Mouse (Mus musculus): ENCODE results near the gene Mrpl54. TPM values are rescaled to one million over a fixed set of nuclear protein-coding genes. Genes with fewer than 3 reads are reported as not detected.

Mrpl54 gene
- not detected in 2 replicates for polyA plus RNA-seq (2012; ENCODE audit: insufficient read depth, insufficient read length, low replicate concordance, missing spikeins)

DNA sequence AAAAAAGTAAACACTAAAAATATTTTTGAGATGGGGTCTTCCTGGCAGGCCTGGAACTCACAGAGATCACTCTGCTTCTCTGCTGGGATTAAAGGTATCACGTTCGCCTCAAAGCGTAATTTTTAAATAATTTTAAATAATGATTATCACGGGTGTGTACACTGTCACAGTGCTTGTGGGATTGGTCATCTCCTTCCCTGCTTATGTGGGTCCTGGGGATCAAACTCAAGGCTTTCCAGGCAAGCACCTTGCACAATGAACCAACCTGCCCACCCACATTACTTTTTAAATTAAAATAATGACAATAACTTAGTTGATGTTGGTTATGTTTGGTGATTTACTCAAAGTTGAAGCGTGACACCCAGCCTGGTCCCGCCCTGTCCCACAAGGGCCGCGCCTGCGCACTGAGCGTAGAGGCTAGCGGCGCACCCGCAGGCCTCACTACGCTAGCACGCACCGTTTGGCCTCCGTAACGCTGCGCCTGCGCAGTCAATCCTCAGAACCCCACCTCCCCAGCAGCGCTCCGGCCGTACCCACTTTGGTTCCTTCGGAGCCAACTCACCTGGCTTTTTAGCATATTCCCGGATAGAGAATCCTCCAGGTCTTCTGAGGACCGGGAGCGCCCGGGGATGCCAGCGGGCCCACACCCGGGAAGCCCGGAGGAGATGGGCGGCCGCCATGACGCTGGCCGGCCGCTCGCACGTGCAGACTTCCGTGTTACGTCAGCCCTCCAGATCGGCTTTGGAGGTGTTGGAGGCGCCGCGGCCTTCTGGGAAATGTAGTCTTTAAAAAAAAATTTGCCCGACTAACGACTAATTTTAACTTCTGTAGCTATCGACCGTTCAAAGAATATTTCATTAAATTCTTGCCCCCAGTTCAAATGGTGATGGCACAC lies at the start of gene Mrpl54, which contains the start of gene Apba3:
TSS of gene Mrpl54 (minus strand) at position 724 of the 895 bp plus-strand sequence.
TSS of gene Apba3 (plus strand) at position 750 of the 895 bp plus-strand sequence.
- TF ChIP-seq CTCF (IDR thresholded peaks at IDR 0.05; ENCODE audit: insufficient read depth, low read depth, low read length) (no peak), POLR2A (IDR thresholded peaks at IDR 0.05; ENCODE audit: insufficient read depth, low read depth, low read length) (peak; percentile 81)
- Histone ChIP-seq H3K4me3 (ENCODE audit: insufficient read depth, low read depth, low read length) (peak within 1 kb of the TSS; percentile 76), H3K27ac (ENCODE audit: insufficient read depth, low read depth, low read length) (peak within 1 kb of the TSS; percentile 64; the same call in 1 of the 2 replicates), H3K4me1 (ENCODE audit: control insufficient read depth, insufficient read depth, low read length) (peaks cover 20% of the 10 kb centered on the region)
- under 1% methylated on average over 48 of the region's 48 CpGs for WGBS

DNA sequence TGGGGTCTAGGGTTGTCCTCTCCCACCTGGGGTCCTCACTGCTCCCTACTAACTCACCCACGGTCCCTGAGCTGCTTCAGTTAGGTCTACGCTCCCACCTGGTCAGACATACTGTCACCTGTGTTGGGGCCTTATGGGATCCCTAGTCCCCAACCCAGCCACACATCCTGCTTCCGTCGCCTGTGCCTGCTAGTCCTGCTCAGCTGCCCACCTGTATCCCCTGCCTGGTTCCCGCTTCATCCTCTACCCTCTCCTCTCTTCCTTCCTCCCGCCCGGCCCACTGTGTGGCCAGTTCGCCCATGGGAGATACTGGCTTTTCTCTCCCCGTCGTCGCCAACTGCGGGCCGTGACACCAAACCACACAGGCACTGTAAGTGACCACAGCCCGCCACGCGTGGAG lies 48.9 kb upstream of the Mrpl54 start:
- no peak overlapping the region for H3K27ac ChIP-seq (ENCODE audit: insufficient read depth, low read depth, low read length)
- H3K4me1 ChIP-seq (ENCODE audit: control insufficient read depth, insufficient read depth, low read length), result peaks cover 19% of the 10 kb centered on the region
- WGBS, result 93% methylated on average over 16 of the region's 16 CpGs
- H3K4me3 ChIP-seq (ENCODE audit: insufficient read depth, low read depth, low read length), result no peak overlapping the region
- no peak for TF ChIP-seq CTCF (IDR thresholded peaks at IDR 0.05; ENCODE audit: insufficient read depth, low read depth, low read length)
- no peak for TF ChIP-seq POLR2A (IDR thresholded peaks at IDR 0.05; ENCODE audit: insufficient read depth, low read depth, low read length)

DNA sequence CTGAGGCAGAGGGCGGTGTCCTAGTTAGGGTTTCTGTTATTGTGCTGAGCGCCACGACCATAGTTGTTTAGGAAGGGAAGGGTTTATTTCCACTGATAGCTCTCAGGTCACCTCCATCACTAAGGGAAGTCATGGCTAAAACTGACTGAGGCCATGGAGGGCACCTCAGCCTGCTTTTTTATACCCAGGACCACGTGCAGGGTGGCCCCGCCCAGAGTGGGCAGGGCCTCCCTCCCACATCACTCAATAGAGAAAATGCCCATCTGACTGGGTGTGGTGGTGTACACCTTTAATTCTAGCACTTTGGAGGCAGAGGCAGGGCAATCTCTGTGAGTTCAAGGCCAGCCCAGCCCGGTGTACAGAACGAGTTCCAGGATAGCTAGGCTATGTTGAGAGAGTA lies 47.5 kb upstream of the Mrpl54 start:
- Histone ChIP-seq H3K27ac (ENCODE audit: insufficient read depth, low read depth, low read length) (no peak overlapping the region), H3K4me3 (ENCODE audit: insufficient read depth, low read depth, low read length) (no peak overlapping the region), H3K4me1 (ENCODE audit: control insufficient read depth, insufficient read depth, low read length) (peaks cover 7% of the 10 kb centered on the region; the same call in 1 of the 2 replicates)
- 80% methylated on average over 7 of the region's 7 CpGs for WGBS
- TF ChIP-seq CTCF (IDR thresholded peaks at IDR 0.05; ENCODE audit: insufficient read depth, low read depth, low read length) (no peak), POLR2A (IDR thresholded peaks at IDR 0.05; ENCODE audit: insufficient read depth, low read depth, low read length) (no peak)

DNA sequence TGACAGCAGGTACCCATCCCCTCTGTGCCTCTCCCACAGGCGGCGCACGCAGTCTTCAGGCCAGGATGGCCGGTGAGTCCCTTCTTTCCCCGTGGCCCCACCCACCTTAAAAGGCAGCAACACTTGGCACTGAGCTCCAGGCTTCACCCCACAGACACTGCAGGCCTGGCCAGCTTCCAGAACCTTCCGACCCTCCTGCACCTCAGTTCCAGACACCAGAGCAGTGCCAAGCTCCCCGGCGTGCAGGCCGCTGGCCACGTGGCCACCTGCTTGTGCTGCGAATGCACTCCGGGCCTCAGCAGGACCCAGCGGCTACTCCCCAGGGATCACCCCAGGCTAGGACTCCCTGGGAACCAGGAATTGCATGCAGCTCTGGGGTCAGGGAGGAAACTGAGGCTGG lies 46.8 kb upstream of the Mrpl54 start:
- no peak overlapping the region for H3K4me3 ChIP-seq (ENCODE audit: insufficient read depth, low read depth, low read length)
- H3K27ac ChIP-seq (ENCODE audit: insufficient read depth, low read depth, low read length), result no peak overlapping the region
- peaks cover 2% of the 10 kb centered on the region; the same call in 1 of the 2 replicates for H3K4me1 ChIP-seq (ENCODE audit: control insufficient read depth, insufficient read depth, low read length)
- 81% methylated on average over 13 of the region's 13 CpGs for WGBS
- TF ChIP-seq POLR2A (IDR thresholded peaks at IDR 0.05; ENCODE audit: insufficient read depth, low read depth, low read length), result no peak
- no peak for TF ChIP-seq CTCF (IDR thresholded peaks at IDR 0.05; ENCODE audit: insufficient read depth, low read depth, low read length)

DNA sequence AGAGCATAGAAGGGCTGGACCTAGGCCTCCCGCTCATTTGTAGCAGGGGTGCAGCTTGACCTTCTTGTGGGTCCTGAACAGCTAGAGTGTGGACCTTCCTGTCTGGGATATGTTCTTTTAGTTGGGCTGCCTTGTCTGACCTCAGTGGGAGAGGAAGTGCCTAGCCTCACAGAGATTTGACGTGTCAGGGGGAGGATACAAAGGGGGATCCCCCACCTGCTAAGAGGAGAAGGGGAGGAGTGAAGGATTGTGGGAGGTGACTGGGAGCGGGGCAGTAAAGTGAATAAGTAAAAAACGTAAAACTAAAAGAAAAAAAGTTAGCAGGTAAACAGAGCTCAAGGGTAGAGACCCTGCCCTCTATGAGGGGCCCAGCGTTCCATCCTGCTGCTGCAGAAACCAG lies 42.8 kb upstream of the Mrpl54 start:
- 80% methylated on average over 5 of the region's 5 CpGs for WGBS
- H3K27ac ChIP-seq (ENCODE audit: insufficient read depth, low read depth, low read length), result no peak overlapping the region
- H3K4me1 ChIP-seq (ENCODE audit: control insufficient read depth, insufficient read depth, low read length), result peaks cover 8% of the 10 kb centered on the region
- TF ChIP-seq POLR2A (IDR thresholded peaks at IDR 0.05; ENCODE audit: insufficient read depth, low read depth, low read length) (no peak), CTCF (IDR thresholded peaks at IDR 0.05; ENCODE audit: insufficient read depth, low read depth, low read length) (no peak)
- no peak overlapping the region for H3K4me3 ChIP-seq (ENCODE audit: insufficient read depth, low read depth, low read length)

DNA sequence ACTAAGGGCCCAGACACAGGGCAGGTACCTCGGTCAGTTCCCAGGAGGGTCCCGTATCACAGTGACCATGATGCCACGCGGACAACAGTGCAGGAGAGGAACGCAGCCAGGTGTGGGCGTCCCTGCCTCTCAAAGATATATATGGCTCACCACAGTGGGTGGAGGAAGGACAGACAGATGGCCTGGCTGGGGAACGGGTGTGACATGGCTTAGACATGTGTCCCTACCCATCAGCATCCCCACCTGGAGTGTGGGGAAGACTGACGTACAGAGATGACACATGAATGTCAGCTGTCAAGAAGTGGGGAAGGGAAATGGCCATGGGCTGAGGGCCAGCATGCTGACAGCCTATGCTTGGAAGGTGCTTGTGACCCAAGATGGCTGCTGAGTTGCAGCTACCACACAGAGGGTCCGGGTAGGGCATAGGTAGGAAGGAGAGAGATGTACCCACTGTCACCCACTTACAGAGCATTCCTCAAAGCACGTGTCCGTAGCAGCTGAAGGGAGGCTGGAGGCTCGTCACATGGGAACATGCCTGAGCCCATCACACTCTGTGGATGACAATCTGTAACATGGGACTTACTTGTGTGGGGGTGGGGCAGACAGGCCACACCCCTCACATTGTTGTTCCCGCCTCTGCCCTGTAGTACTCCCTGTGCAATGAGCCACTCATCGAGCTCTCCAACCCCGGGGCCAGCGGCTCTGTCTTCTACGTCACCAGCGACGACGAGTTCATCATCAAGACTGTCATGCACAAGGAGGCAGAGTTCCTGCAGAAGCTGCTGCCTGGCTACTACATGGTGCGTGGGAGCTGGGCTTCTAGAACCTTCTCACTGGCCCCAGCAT lies 40.3 kb upstream of the Mrpl54 start:
- Histone ChIP-seq H3K4me1 (ENCODE audit: control insufficient read depth, insufficient read depth, low read length) (peaks cover 31% of the 10 kb centered on the region), H3K27ac (ENCODE audit: insufficient read depth, low read depth, low read length) (no peak overlapping the region), H3K4me3 (ENCODE audit: insufficient read depth, low read depth, low read length) (no peak overlapping the region)
- WGBS, result 86% methylated on average over 21 of the region's 21 CpGs
- TF ChIP-seq CTCF (IDR thresholded peaks at IDR 0.05; ENCODE audit: insufficient read depth, low read depth, low read length) (no peak), POLR2A (IDR thresholded peaks at IDR 0.05; ENCODE audit: insufficient read depth, low read depth, low read length) (no peak)

DNA sequence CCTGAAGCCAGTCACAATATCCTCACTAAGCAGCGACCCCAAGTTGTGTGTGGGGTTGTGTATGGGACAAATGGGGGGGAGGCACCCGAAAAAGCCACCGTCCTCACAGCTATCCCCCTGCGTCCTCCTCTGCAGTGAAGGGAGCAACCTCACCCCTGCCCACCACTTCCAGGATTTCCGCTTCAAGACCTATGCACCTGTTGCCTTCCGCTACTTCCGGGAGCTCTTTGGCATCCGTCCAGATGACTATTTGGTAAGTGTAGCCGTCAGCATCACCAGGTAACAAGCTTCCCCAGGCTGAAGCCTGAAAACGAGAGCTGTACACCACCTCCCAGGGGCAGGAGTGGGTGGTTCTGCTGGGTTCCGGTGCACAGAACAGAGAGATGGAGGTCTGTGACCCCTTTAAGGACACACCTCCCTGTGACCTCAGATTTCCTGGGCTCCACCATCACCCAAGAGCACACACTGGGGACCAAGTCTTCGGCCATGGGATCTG lies 39.5 kb upstream of the Mrpl54 start:
- WGBS, result 81% methylated on average over 12 of the region's 12 CpGs
- Histone ChIP-seq H3K27ac (ENCODE audit: insufficient read depth, low read depth, low read length) (no peak overlapping the region), H3K4me1 (ENCODE audit: control insufficient read depth, insufficient read depth, low read length) (peaks cover 38% of the 10 kb centered on the region)

DNA sequence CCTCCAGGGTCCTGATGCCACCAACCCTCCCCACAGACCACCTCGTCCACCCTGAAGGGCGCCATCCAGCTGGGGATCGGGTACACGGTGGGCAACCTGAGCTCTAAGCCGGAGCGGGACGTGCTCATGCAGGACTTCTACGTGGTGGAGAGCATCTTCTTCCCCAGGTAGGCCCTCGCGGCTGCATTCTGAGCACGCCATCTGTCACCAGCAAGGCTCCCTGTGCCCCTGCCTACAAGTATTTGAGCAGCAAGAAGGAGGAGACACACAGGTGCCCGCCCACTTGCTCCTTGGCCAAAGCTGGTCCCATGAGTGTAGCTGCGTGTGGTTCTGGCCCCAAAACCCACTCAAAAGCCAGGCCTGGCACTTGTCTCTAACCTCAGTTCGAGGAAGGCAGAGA lies 38.9 kb upstream of the Mrpl54 start:
- TF ChIP-seq CTCF (IDR thresholded peaks at IDR 0.05; ENCODE audit: insufficient read depth, low read depth, low read length) (no peak), POLR2A (IDR thresholded peaks at IDR 0.05; ENCODE audit: insufficient read depth, low read depth, low read length) (no peak)
- WGBS, result 91% methylated on average over 14 of the region's 14 CpGs
- H3K27ac ChIP-seq (ENCODE audit: insufficient read depth, low read depth, low read length), result no peak overlapping the region

More for the DNA sequence above, 39.5 kb upstream of the Mrpl54 start:
- TF ChIP-seq POLR2A (IDR thresholded peaks at IDR 0.05; ENCODE audit: insufficient read depth, low read depth, low read length) (no peak), CTCF (IDR thresholded peaks at IDR 0.05; ENCODE audit: insufficient read depth, low read depth, low read length) (no peak)
- H3K4me3 ChIP-seq (ENCODE audit: insufficient read depth, low read depth, low read length), result no peak overlapping the region

More for the DNA sequence above, 38.9 kb upstream of the Mrpl54 start:
- H3K4me3 ChIP-seq (ENCODE audit: insufficient read depth, low read depth, low read length), result no peak overlapping the region
- H3K4me1 ChIP-seq (ENCODE audit: control insufficient read depth, insufficient read depth, low read length), result peaks cover 44% of the 10 kb centered on the region

Measured in olfactory bulb, adult 2 months (tissue).